Mouse (Mus musculus): Measurements from ENCODE around the gene Fam71a.

GRCm38 (mm10) chr1:191192751-191193150 is 28.1 kb upstream of the Fam71a start:
- TF ChIP-seq CTCF (IDR thresholded peaks at IDR 0.05; ENCODE audit: control insufficient read depth, insufficient read depth, insufficient read length) (no peak), USF1 (IDR thresholded peaks at IDR 0.05; ENCODE audit: low read depth) (no peak), MYOD1 (IDR thresholded peaks at IDR 0.05; ENCODE audit: control insufficient read depth, insufficient read length, low read depth) (no peak), MAX (IDR thresholded peaks at IDR 0.05) (no peak)
